Mouse (Mus musculus): ENCODE measurements at regions not wholly inside any gene's neighbourhood (a gene's known extent, or its start where the extent isn't known, plus 50 kb on each side); places are given as distances from the start of the nearest gene placed in this dataset.
A peak's percentile ranks its signal among the peaks of the same experiment; 100 is the strongest.

GRCm38 (mm10) chr3:38257076-38257842, 227.4 kb downstream of the Ankrd50 start:
- DNase-seq (ENCODE audit: low read depth, low spot score), result no peak

GRCm38 (mm10) chr3:38255674-38256073, 229.0 kb downstream of the Ankrd50 start:
- DNase-seq (ENCODE audit: low read depth, low spot score), result peak; percentile 35

GRCm38 (mm10) chr3:38254896-38255295, 229.7 kb downstream of the Ankrd50 start:
- DNase-seq (ENCODE audit: low read depth, low spot score), result no peak

GRCm38 (mm10) chr3:38251592-38251991, 233.1 kb downstream of the Ankrd50 start:
- no peak for DNase-seq (ENCODE audit: low read depth, low spot score)

GRCm38 (mm10) chr3:38250552-38250951, 234.1 kb downstream of the Ankrd50 start:
- DNase-seq (ENCODE audit: low read depth, low spot score), result no peak

- no peak for DNase-seq (ENCODE audit: low read depth, low spot score)
Measured at GRCm38 (mm10) chr3:38248941-38249340, 235.7 kb downstream of the Ankrd50 start.

- no peak for DNase-seq (ENCODE audit: low read depth, low spot score)
Measured at GRCm38 (mm10) chr3:38246439-38246838, 238.2 kb downstream of the Ankrd50 start.

- no peak for DNase-seq (ENCODE audit: low read depth, low spot score)
Measured at GRCm38 (mm10) chr3:38243209-38243608, 241.4 kb downstream of the Ankrd50 start.

- no peak for DNase-seq (ENCODE audit: low read depth, low spot score)
Measured at GRCm38 (mm10) chr3:38237616-38238015, 247.0 kb downstream of the Ankrd50 start.

- DNase-seq (ENCODE audit: low read depth, low spot score), result no peak
Measured at GRCm38 (mm10) chr3:38235736-38236083, 248.9 kb downstream of the Ankrd50 start.

- DNase-seq (ENCODE audit: low read depth, low spot score), result no peak
Measured at GRCm38 (mm10) chr3:38235033-38235735, 249.5 kb downstream of the Ankrd50 start.

- DNase-seq (ENCODE audit: low read depth, low spot score), result no peak
Measured at GRCm38 (mm10) chr3:38234534-38234933, 250.1 kb downstream of the Ankrd50 start.

- DNase-seq (ENCODE audit: low read depth, low spot score), result no peak
Measured at GRCm38 (mm10) chr3:38234006-38234405, 250.6 kb downstream of the Ankrd50 start.

GRCm38 (mm10) chr3:38233091-38233490, 251.6 kb downstream of the Ankrd50 start:
- DNase-seq (ENCODE audit: low read depth, low spot score), result no peak

GRCm38 (mm10) chr3:38232111-38233076, 252.2 kb downstream of the Ankrd50 start:
- DNase-seq (ENCODE audit: low read depth, low spot score), result no peak

- DNase-seq (ENCODE audit: low read depth, low spot score), result no peak
Measured at GRCm38 (mm10) chr3:38231506-38231905, 253.1 kb downstream of the Ankrd50 start.

GRCm38 (mm10) chr3:38230796-38231195, 253.8 kb downstream of the Ankrd50 start:
- no peak for DNase-seq (ENCODE audit: low read depth, low spot score)

GRCm38 (mm10) chr3:38229686-38230085, 255.0 kb downstream of the Ankrd50 start:
- DNase-seq (ENCODE audit: low read depth, low spot score), result no peak

GRCm38 (mm10) chr3:38229051-38229450, 255.6 kb downstream of the Ankrd50 start:
- no peak for DNase-seq (ENCODE audit: low read depth, low spot score)

GRCm38 (mm10) chr3:38227596-38227995, 257.0 kb downstream of the Ankrd50 start:
- DNase-seq (ENCODE audit: low read depth, low spot score), result peak; percentile 68

GRCm38 (mm10) chr3:38227121-38227520, 257.5 kb downstream of the Ankrd50 start:
- DNase-seq (ENCODE audit: low read depth, low spot score), result no peak

GRCm38 (mm10) chr3:38226147-38226546, 258.5 kb downstream of the Ankrd50 start:
- no peak for DNase-seq (ENCODE audit: low read depth, low spot score)

Data from R1 (cell line).